Mouse (Mus musculus): ENCODE results near the gene Olfr1391.
"Not testable (repeated sequence)": the region's sequence is repeated elsewhere in the genome, so short reads cannot be mapped to it uniquely, and the experiment has no call there.

Olfr1391 gene

DNA sequence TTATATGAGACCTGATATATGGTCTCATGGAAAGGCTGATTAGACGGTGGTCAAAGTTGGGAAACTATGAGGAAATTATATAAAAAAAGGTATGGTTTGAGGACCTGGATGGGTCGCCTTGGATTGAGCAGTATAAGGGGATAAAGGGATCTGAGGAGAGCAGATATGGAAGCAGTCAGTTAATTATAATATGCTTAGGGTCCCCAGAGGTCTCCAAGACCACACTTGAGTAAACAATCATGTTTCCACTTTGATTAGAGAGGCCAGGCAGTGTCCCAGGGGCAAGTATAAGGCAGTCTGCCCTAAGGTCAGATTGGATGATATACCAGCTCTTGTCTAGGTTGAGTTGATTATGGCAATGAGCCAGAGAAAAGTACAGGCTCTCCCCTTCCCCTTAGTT lies at the start of gene Olfr1391:
Olfr1391 (plus strand) TSS at position 301 of the 400 bp plus-strand sequence.
- DNase-seq (ENCODE audit: low read depth, low spot score) = no peak

DNA sequence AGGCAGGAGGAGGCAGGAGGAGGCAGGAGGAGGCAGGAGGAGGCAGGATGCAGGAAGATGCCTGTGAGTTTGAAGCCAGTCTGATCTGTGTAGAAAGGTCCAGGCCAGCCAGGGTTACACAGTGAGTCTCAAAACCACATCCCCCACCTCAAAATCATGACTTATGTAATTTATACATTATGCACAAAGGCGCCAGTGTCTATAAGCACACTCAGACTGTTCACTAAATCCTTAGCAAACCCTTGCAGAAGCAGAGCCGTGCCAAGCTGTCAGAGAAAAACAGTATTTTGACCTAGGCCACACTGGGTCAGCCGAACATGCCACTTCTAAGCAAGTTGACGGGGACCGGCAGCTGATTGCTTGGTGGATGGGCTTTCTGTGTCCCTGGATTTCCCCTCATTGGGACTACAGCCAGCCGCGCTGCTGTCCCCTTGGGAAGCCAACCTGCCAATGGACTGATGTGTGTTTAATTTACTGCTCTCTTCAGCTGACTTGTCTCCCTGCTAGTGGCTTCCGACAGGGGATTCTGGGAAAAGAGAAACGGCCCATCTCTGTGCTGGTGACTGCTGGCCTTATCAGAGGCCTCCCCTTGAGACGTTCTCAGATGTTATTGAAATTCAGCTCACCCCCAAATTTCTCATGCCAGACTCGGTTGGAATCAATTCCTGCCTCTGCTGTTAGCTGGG lies 48.6 kb upstream of the Olfr1391 start:
- DNase-seq (ENCODE audit: low read depth, low spot score) = no peak

DNA sequence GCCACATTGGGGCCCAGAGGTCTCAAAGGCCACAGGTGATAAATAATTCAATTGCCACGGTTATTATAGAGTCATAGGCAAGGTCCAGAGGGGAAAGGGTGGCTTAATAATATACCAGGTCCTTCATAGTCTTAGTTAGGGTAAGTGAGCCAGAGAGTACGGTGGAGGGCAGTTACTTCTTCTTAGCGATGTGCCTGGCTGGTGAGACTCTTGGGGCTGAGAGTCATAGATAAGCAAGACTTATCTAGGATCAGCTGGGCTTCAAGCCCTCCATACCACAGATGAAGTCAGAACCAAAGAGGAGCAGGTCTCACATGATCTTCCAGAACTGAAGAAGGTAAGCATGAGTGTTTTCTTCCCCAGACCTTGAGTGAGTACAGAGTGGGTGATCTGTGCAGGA lies 44.3 kb upstream of the Olfr1391 start, which contains the start of gene Olfr1393:
Olfr1393 (plus strand) TSS at position 83 of the 400 bp plus-strand sequence.
- DNase-seq (ENCODE audit: low read depth, low spot score) = no peak

- DNase-seq (ENCODE audit: low read depth, low spot score) = not testable (repeated sequence)
Measured at GRCm38 (mm10) chr11:49284982-49285381, 37.6 kb upstream of the Olfr1391 start, which contains the start of gene Olfr1392. TSS of gene Olfr1392 (plus strand) at chr11:49285282.

- no peak for DNase-seq (ENCODE audit: low read depth, low spot score)
Measured at GRCm38 (mm10) chr11:49287251-49287650, 35.3 kb upstream of the Olfr1391 start.

- no peak for DNase-seq (ENCODE audit: low read depth, low spot score)
Measured at GRCm38 (mm10) chr11:49292777-49293176, 29.8 kb upstream of the Olfr1391 start.

DNA sequence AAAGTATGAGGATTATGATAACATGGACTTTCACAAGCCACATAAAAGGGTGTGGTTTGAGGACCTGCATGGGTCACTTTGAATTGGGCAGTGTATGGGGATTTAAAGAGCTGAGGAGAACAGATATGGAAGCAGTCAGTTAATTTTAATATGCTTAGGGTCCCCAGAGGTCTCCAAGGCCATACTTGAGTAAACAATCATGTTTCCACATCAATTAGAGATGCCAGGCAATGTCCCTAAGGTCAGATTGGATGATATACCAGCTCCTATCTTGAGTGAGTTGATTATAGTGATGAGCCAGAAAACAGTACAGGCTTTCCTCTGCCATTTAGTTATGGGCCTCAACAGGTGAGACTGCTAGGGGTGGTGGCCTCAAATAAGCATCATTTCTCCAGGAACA lies 18.1 kb upstream of the Olfr1391 start, which contains the start of gene Olfr10:
Olfr10 (plus strand) TSS at position 301 of the 400 bp plus-strand sequence.
- no peak for DNase-seq (ENCODE audit: low read depth, low spot score)

DNA sequence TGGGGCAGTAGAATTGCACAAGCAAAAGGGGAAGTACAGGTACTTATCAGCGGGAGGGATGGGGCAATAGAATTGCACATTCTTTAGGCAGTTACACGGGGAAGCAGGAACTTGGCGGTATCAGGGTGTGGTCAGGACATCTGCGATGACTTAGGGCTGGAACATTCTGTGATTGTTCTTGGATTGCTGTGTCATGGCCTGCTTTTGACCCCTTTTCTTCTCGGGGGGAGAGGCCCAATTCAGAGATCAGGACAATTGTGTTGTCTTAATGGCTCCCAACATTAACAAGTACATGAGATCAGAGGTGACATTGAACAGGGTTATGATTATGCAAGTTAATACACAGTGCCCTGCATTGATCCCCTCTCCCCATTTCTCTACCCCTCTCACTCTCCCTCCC lies 14.0 kb upstream of the Olfr1391 start:
- peak; percentile 42 for DNase-seq (ENCODE audit: low read depth, low spot score)

- DNase-seq (ENCODE audit: low read depth, low spot score) = no peak
Measured at GRCm38 (mm10) chr11:49326726-49327125, 4.2 kb downstream of the Olfr1391 start.

DNA sequence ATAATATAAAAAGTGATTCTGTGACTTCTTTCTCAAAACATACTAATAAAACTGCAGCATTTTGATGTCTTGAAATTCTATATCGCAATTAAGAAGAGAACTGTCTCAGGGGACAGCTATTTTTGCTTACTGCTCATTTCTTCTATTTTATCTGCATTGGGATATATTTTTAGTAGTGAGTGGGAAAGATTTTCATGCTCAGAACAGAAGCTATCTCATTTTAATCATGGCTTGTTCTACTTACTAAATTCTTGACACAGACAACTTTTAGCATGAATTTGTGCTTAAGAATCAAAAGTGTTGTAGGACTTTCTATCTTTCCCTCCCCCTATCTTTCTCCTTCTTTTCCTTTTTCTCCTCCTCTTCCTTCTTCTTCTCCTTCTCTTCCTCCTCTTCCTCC lies 7.1 kb downstream of the Olfr1391 start:
- no peak for DNase-seq (ENCODE audit: low read depth, low spot score)

DNA sequence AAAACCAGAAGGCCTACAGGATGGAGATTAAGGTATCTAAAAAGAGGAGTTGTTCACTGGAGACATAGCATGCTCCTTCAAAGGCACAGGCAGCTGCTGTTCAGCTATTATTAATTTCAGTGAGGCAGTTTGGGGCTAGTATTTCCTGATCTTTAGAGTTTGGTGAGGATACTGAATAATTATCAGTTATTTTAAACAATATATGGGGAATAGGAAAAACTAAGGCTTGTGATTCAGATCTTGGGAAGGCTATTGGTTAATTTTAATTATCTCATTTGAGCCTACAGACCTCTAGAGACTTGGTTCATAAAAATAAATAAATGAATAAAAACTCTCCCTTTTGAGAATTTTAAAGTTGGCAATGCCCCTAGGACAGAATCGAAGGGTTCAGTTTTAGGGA lies 12.3 kb downstream of the Olfr1391 start, which contains the start of gene Olfr1390:
Olfr1390 (plus strand) TSS at position 301 of the 400 bp plus-strand sequence.
- DNase-seq (ENCODE audit: low read depth, low spot score) = no peak

- no peak for DNase-seq (ENCODE audit: low read depth, low spot score)
Measured at GRCm38 (mm10) chr11:49337150-49337832, 14.7 kb downstream of the Olfr1391 start.

Data from ES-CJ7 (cell line).